23 mouse cellular contexts compared by ENCODE assay signal in the genomic region with DNA sequence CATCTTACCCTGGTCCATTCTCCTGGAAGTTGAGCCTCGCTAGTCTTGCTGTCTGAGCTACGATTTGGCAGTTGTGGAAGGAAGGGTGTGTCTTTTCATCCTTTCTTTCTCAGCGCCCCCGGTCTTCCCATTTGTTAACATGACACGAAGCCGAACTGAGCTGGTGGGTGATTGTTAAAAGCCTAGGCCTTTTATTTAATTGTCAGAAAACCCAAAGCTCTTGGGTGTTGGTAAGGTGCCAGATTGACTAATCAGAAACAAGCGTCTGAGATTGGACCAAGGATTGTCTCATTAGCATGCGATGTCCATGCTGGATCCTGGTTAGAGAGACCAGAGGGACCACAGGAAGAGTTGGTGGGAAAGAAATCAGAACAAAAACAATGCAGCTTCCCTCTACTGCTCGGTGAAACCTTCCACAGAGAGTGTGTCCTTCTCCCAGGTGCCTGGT. TPM values are rescaled to one million over a fixed set of nuclear protein-coding genes. Genes with fewer than 3 reads are reported as not detected.
DNase-seq lines count a peak whose midpoint lies in the region; ATAC-seq lines count a peak whose summit lies in the region.
"Had no signal": no experiment of that assay in that cellular context is flagged by ENCODE, and none has a peak within 500 bp of the region (broad histone marks: within the 10 kb centered on the region; RNA-seq: fewer than 3 reads in every experiment).

No protein-coding gene starts in this region.

- no peak overlapping the region for H3K4me3 ChIP-seq in midbrain, embryonic 13.5 days (replicated peaks)
- H3K4me3 ChIP-seq in midbrain, embryonic 11.5 days (ENCODE audit: low read depth, low read length), result no peak overlapping the region
- no peak overlapping the region for H3K4me3 ChIP-seq in forebrain, embryonic 14.5 days (ENCODE audit: low read depth, low read length)
- no peak overlapping the region for H3K4me3 ChIP-seq in limb, embryonic 10.5 days
- H3K4me3 ChIP-seq: embryonic facial prominence, embryonic 10.5 days; heart, embryonic 15.5 days; limb, embryonic 12.5 days had no signal

- no peaks in the 10 kb centered on the region for H3K9me3 ChIP-seq in midbrain, embryonic 13.5 days
- no peaks in the 10 kb centered on the region for H3K9me3 ChIP-seq in midbrain, embryonic 11.5 days (ENCODE audit: control insufficient read depth, low read length)
- H3K9me3 ChIP-seq in forebrain, embryonic 14.5 days (replicated peaks; ENCODE audit: control insufficient read depth, low read length), result no peaks in the 10 kb centered on the region
- H3K9me3 ChIP-seq in limb, embryonic 10.5 days (replicated peaks), result no peaks in the 10 kb centered on the region
- H3K9me3 ChIP-seq: embryonic facial prominence, embryonic 10.5 days; heart, embryonic 15.5 days; limb, embryonic 12.5 days had no signal

- H3K27me3 ChIP-seq in midbrain, embryonic 13.5 days, result no peaks in the 10 kb centered on the region
- no peaks in the 10 kb centered on the region for H3K27me3 ChIP-seq in midbrain, embryonic 11.5 days (ENCODE audit: control insufficient read depth, insufficient read depth, low read length)
- H3K27me3 ChIP-seq in forebrain, embryonic 14.5 days (replicated peaks; ENCODE audit: control insufficient read depth, insufficient read depth, low read length), result no peaks in the 10 kb centered on the region
- no peaks in the 10 kb centered on the region for H3K27me3 ChIP-seq in limb, embryonic 10.5 days (ENCODE audit: low read depth, poor library complexity, severe bottlenecking)
- H3K27me3 ChIP-seq: limb, embryonic 12.5 days had no signal

- peaks cover 10% of the 10 kb centered on the region; the same call in 1 of the 2 replicates for H3K4me1 ChIP-seq in midbrain, embryonic 13.5 days (replicated peaks)
- H3K4me1 ChIP-seq in midbrain, embryonic 11.5 days (ENCODE audit: control insufficient read depth, insufficient read depth, low read length), result no peaks in the 10 kb centered on the region
- H3K4me1 ChIP-seq in forebrain, embryonic 14.5 days (ENCODE audit: control insufficient read depth, insufficient read depth, low read length), result peaks cover 11% of the 10 kb centered on the region; the same call in 1 of the 2 replicates
- H3K4me1 ChIP-seq in limb, embryonic 10.5 days, result no peaks in the 10 kb centered on the region
- H3K4me1 ChIP-seq: embryonic facial prominence, embryonic 10.5 days; heart, embryonic 15.5 days; limb, embryonic 12.5 days had no signal

- no peak overlapping the region for H3K9ac ChIP-seq in midbrain, embryonic 13.5 days (replicated peaks)
- no peak overlapping the region for H3K9ac ChIP-seq in midbrain, embryonic 11.5 days (ENCODE audit: low read length)
- no peak overlapping the region for H3K9ac ChIP-seq in forebrain, embryonic 14.5 days (ENCODE audit: low read length)
- H3K9ac ChIP-seq: heart, embryonic 15.5 days; limb, embryonic 12.5 days had no signal

- 0 out of 2 replicates have a peak overlapping the region, but pooled peaks have one; percentile 1 for H3K27ac ChIP-seq in midbrain, embryonic 13.5 days
- H3K27ac ChIP-seq in midbrain, embryonic 11.5 days (ENCODE audit: low read depth, low read length), result no peak overlapping the region
- peak overlapping the region; percentile 9; the same call in 1 of the 2 replicates for H3K27ac ChIP-seq in forebrain, embryonic 14.5 days (ENCODE audit: low read depth, low read length)
- no peak overlapping the region for H3K27ac ChIP-seq in limb, embryonic 10.5 days
- H3K27ac ChIP-seq: embryonic facial prominence, embryonic 10.5 days; heart, embryonic 15.5 days; limb, embryonic 12.5 days; stomach, postnatal 0 days had no signal

- H3K36me3 ChIP-seq in midbrain, embryonic 13.5 days, result no peaks in the 10 kb centered on the region
- H3K36me3 ChIP-seq in midbrain, embryonic 11.5 days (ENCODE audit: control insufficient read depth, insufficient read depth, low read length), result no peaks in the 10 kb centered on the region
- H3K36me3 ChIP-seq in forebrain, embryonic 14.5 days (ENCODE audit: control insufficient read depth, insufficient read depth, low read length), result no peaks in the 10 kb centered on the region
- no peaks in the 10 kb centered on the region for H3K36me3 ChIP-seq in limb, embryonic 10.5 days
- H3K36me3 ChIP-seq: embryonic facial prominence, embryonic 10.5 days; heart, embryonic 15.5 days; limb, embryonic 12.5 days had no signal

- peak; percentile 30; the same call in 1 of the 2 replicates for ATAC-seq in midbrain, embryonic 13.5 days
- ATAC-seq in midbrain, embryonic 11.5 days (ENCODE audit: low FRiP score), result no peak
- peak; percentile 73 for ATAC-seq in forebrain, embryonic 14.5 days
- ATAC-seq: CD4-positive, CD25-positive, alpha-beta regulatory T cell, adult 4 months; Patski had no signal

- no peak overlapping the region for H3K4me2 ChIP-seq in midbrain, embryonic 13.5 days (replicated peaks)
- H3K4me2 ChIP-seq in midbrain, embryonic 11.5 days, result no peak overlapping the region
- H3K4me2 ChIP-seq in forebrain, embryonic 14.5 days (ENCODE audit: low read length), result peak overlapping the region; percentile 20; the same call in 1 of the 2 replicates
- H3K4me2 ChIP-seq: heart, embryonic 15.5 days; limb, embryonic 12.5 days; liver, embryonic 11.5 days had no signal

- 60% methylated on average over 9 of the region's 9 CpGs for WGBS in midbrain, embryonic 13.5 days
- 85% methylated on average over 9 of the region's 9 CpGs for WGBS in midbrain, embryonic 11.5 days
- WGBS in forebrain, embryonic 14.5 days, result 20% methylated on average over 9 of the region's 9 CpGs
- WGBS in limb, embryonic 10.5 days, result 80% methylated on average over 9 of the region's 9 CpGs

- peak; percentile 2 to 12 for DNase-seq in frontal cortex, adult 2 months (ENCODE audit: extremely low spot score in 1 of 2, low spot score in 1 of 2)
- no peak for DNase-seq in frontal cortex, postnatal 25 days (ENCODE audit: low spot score in 2 of 2)
- no peak for DNase-seq in midbrain, embryonic 11.5 days (ENCODE audit: low spot score, missing footprints)
- DNase-seq in forebrain, embryonic 14.5 days (ENCODE audit: low spot score), result peak; percentile 80
- DNase-seq in testis, postnatal 14 days (ENCODE audit: low spot score), result no peak
- DNase-seq in limb, embryonic 10.5 days (ENCODE audit: low spot score), result no peak
- DNase-seq: adrenal gland, postnatal 36 days; cerebellum, adult 11-12 months; gastrocnemius, postnatal 36 days; heart, postnatal 36 days; kidney, adult 2 months; kidney, postnatal 10 days; lung, adult 18-20 months; lung, postnatal 14 days; right cerebral cortex, postnatal 14 days had no signal

RNA-seq across cellular contexts. Expression of a gene that starts 25.4 kb away (rescaled TPM):
- 31.8 and 35.5 TPM in 2 replicates for polyA plus RNA-seq in frontal cortex, adult 2 months (2012; rRNA removed)
- 42.0 and 44.3 TPM in 2 replicates for polyA plus RNA-seq in midbrain, embryonic 13.5 days (2015; fragmentation: Nextera tagmentation; extraction: Ambion mirVana)
- 53.9 and 59.1 TPM in 2 replicates for polyA plus RNA-seq in midbrain, embryonic 11.5 days (2014; fragmentation: Nextera tagmentation; extraction: Ambion mirVana)
- 29.9 and 38.7 TPM in 2 replicates for polyA plus RNA-seq in forebrain, embryonic 14.5 days (2014; fragmentation: Nextera tagmentation; extraction: Ambion mirVana)
- polyA plus RNA-seq in limb, embryonic 10.5 days (2016; fragmentation: Nextera tagmentation; extraction: Ambion mirVana), result 60.2 and 61.1 TPM in 2 replicates

Comparison
In these comparisons a context has a peak if more than half of its experiments do, and no peak if none do; other contexts are left out.
1. DNase-seq: peak in frontal cortex, adult 2 months (2 of 2) and forebrain, embryonic 14.5 days (single experiment); none in frontal cortex, postnatal 25 days (0 of 2), midbrain, embryonic 11.5 days (single experiment), testis, postnatal 14 days (single experiment) and limb, embryonic 10.5 days (single experiment).
2. H3K27ac ChIP-seq: peak in midbrain, embryonic 13.5 days (single experiment) and forebrain, embryonic 14.5 days (single experiment); none in midbrain, embryonic 11.5 days (single experiment) and limb, embryonic 10.5 days (single experiment).